Mouse (Mus musculus) hindbrain, embryonic 10.5 days (tissue): ENCODE measurements around the gene Myo15. TPM values are rescaled to one million over a fixed set of nuclear protein-coding genes. Genes with fewer than 3 reads are reported as not detected.
"Not testable (repeated sequence)": the region's sequence is repeated elsewhere in the genome, so short reads cannot be mapped to it uniquely, and the experiment has no call there.

Experiments used
- DNase-seq: peaks from one replicate; pipeline ENCODE4 v3.0.0-alpha.2; 2017; ENCODE audit warnings: low spot score
- H3K27ac ChIP-seq: fragments of 300-500 bp; sonication (generic); 2 replicates; pipeline ENCODE4 v1.5.1; 2016; ENCODE audit warnings: mild to moderate bottlenecking, moderate library complexity
- H3K27me3 ChIP-seq: fragments of 300-500 bp; sonication (generic); 2 replicates; pipeline ENCODE4 v1.6.1; 2016; ENCODE audit warnings: mild to moderate bottlenecking; ENCODE audit not compliant: poor library complexity, insufficient read depth, severe bottlenecking
- H3K36me3 ChIP-seq: fragments of 300-500 bp; sonication (generic); 2 replicates; pipeline ENCODE4 v1.6.1; 2016; ENCODE audit warnings: mild to moderate bottlenecking, moderate library complexity
- H3K4me1 ChIP-seq: fragments of 300-500 bp; sonication (generic); replicated peaks from 2 replicates; pipeline ENCODE4 v1.6.1; 2016; ENCODE audit warnings: mild to moderate bottlenecking
- H3K4me3 ChIP-seq: fragments of 300-500 bp; sonication (generic); 2 replicates; pipeline ENCODE4 v1.5.1; 2016; ENCODE audit warnings: mild to moderate bottlenecking, moderate library complexity
- H3K9me3 ChIP-seq: fragments of 300-500 bp; sonication (generic); 2 replicates; pipeline ENCODE4 v1.6.1; 2016; ENCODE audit warnings: mild to moderate bottlenecking, moderate library complexity
- WGBS: fragments of 180-500 bp; shearing (Covaris S2); methylation state at CpG from one replicate; pipeline ENCODE4 v1.1.7; 2016; 5-methylcytosine and 5-hydroxymethylcytosine counted together
- polyA plus RNA-seq: library from polyadenylated mRNA; unstranded; fragments of >200 nt; fragmentation: Nextera tagmentation; extraction: Ambion mirVana; gene quantifications from 2 replicates; pipeline ENCODE4 v1.2.1, GENCODE M21; 2016

Myo15 gene
- polyA plus RNA-seq, 1 experiment from 2014 or later: 0.16 TPM

GRCm38 (mm10) chr11:60539540-60539939 lies 70.4 kb downstream of the Myo15 start:
- peak overlapping the region; percentile 72 for H3K4me3 ChIP-seq
- H3K27me3 ChIP-seq: no peaks in the 10 kb centered on the region
- DNase-seq: no peak
- no peaks in the 10 kb centered on the region for H3K9me3 ChIP-seq
- peaks cover 48% of the 10 kb centered on the region for H3K36me3 ChIP-seq
- peak overlapping the region; percentile 99 for H3K27ac ChIP-seq
- WGBS: 14% methylated on average over 2 of the region's 2 CpGs
- peaks cover 52% of the 10 kb centered on the region for H3K4me1 ChIP-seq

GRCm38 (mm10) chr11:60540002-60540610 lies 71.0 kb downstream of the Myo15 start:
- Histone ChIP-seq H3K4me3 (peak overlapping the region; percentile 72), H3K9me3 (no peaks in the 10 kb centered on the region), H3K27me3 (no peaks in the 10 kb centered on the region), H3K27ac (no peak overlapping the region), H3K36me3 (peaks cover 50% of the 10 kb centered on the region), H3K4me1 (peaks cover 52% of the 10 kb centered on the region)
- 23% methylated on average over 4 of the region's 4 CpGs for WGBS
- DNase-seq: no peak

DNA sequence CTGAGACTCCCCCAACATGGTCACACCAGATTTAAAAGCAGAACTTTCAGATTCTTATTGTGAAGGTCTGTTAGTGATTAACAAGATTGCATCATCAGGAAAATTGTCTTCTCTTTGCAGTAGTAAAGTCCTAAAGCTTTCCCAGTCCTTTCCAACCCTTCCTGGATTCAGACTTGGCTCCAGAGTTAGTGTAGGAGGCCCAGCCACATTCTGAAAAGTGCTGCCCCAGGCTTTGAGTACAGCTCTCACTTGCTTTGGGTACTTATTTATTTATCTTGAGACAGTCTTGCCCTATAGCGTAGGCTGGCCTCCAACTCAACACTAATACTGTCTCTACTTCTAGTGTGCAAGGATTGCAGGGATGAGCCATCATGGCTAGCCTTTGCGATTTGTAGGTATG lies 71.6 kb downstream of the Myo15 start:
- WGBS: 71% methylated on average over 2 of the region's 2 CpGs
- no peak for DNase-seq
- peaks cover 56% of the 10 kb centered on the region for H3K36me3 ChIP-seq
- H3K27me3 ChIP-seq: no peaks in the 10 kb centered on the region
- H3K27ac ChIP-seq: no peak overlapping the region
- H3K4me1 ChIP-seq: peaks cover 49% of the 10 kb centered on the region
- no peaks in the 10 kb centered on the region for H3K9me3 ChIP-seq
- H3K4me3 ChIP-seq: peak overlapping the region; percentile 72

GRCm38 (mm10) chr11:60541831-60542230 lies 72.7 kb downstream of the Myo15 start:
- peaks cover 67% of the 10 kb centered on the region for H3K36me3 ChIP-seq
- H3K27me3 ChIP-seq: no peaks in the 10 kb centered on the region
- no peak overlapping the region for H3K4me3 ChIP-seq
- 93% methylated on average over 6 of the region's 6 CpGs for WGBS
- no peak overlapping the region for H3K27ac ChIP-seq
- DNase-seq: no peak
- peaks cover 40% of the 10 kb centered on the region for H3K4me1 ChIP-seq
- H3K9me3 ChIP-seq: no peaks in the 10 kb centered on the region

DNA sequence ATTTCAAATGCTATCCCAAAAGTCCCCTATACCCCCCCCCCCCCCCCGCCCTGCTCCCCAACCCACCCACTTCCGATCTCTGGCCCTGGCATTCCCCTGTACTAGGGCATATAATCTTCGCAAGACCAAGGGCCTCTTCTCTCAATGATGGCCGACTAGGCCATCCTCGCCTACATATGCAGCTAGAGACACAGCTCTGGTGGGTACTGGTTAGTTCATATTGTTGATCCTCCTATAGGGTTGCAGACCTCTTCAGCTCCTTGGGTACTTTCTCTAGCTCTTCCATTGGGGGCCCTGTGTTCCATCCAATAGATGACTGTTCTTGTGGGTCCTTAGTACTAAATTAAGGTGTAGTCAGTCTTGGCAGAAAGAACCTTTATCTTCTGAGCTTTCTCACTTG lies 74.1 kb downstream of the Myo15 start:
- H3K36me3 ChIP-seq: peaks cover 81% of the 10 kb centered on the region
- DNase-seq, H3K9me3 ChIP-seq, H3K27ac ChIP-seq, H3K27me3 ChIP-seq, H3K4me3 ChIP-seq: not testable (repeated sequence)
- H3K4me1 ChIP-seq: peaks cover 40% of the 10 kb centered on the region
- WGBS: 89% methylated on average over 5 of the region's 5 CpGs

- Histone ChIP-seq H3K27me3 (no peaks in the 10 kb centered on the region), H3K9me3 (no peaks in the 10 kb centered on the region), H3K36me3 (peaks cover 92% of the 10 kb centered on the region), H3K4me3 (no peak overlapping the region), H3K27ac (no peak overlapping the region), H3K4me1 (peaks cover 34% of the 10 kb centered on the region)
- no peak for DNase-seq
- 94% methylated on average over 4 of the region's 4 CpGs for WGBS
These were observed 76.3 kb downstream of the Myo15 start for GRCm38 (mm10) chr11:60545433-60545832.

- peaks cover 12% of the 10 kb centered on the region for H3K4me1 ChIP-seq
- H3K27ac ChIP-seq: no peak overlapping the region
- H3K27me3 ChIP-seq: no peaks in the 10 kb centered on the region
- H3K9me3 ChIP-seq: no peaks in the 10 kb centered on the region
- H3K4me3 ChIP-seq: no peak overlapping the region
- no peak for DNase-seq
- peaks cover 95% of the 10 kb centered on the region for H3K36me3 ChIP-seq
- WGBS: 93% methylated on average over 3 of the region's 3 CpGs
These were observed 79.0 kb downstream of the Myo15 start for GRCm38 (mm10) chr11:60548112-60548511.

- no peaks in the 10 kb centered on the region for H3K27me3 ChIP-seq
- H3K4me3 ChIP-seq: no peak overlapping the region
- no peak overlapping the region for H3K27ac ChIP-seq
- H3K9me3 ChIP-seq: no peaks in the 10 kb centered on the region
- H3K4me1 ChIP-seq: no peaks in the 10 kb centered on the region
- H3K36me3 ChIP-seq: peaks cover 99% of the 10 kb centered on the region
- DNase-seq: no peak
These were observed 84.0 kb downstream of the Myo15 start for GRCm38 (mm10) chr11:60553091-60553490.

DNA sequence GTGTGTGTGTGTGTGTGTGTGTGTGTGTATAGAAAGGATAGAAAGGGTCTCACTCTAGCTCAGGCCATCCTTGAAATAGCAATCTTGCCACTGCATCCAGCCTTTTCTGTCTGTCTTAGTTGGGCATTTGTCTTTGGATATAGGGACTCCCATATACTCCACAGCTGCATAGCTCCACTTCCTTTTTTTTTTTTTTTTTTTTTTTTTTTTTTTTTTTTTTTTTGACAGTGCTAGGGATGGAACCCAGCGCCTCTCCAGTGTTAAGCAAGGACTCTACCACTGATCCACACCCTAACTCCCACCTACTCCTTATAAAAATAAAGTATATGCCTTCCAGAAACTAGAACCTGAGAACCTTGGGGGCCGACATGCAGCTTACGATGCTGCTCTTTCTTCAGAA lies 88.5 kb downstream of the Myo15 start:
- Histone ChIP-seq H3K9me3 (no peaks in the 10 kb centered on the region), H3K27ac (no peak overlapping the region), H3K4me3 (no peak overlapping the region), H3K36me3 (peaks cover 68% of the 10 kb centered on the region), H3K4me1 (no peaks in the 10 kb centered on the region), H3K27me3 (no peaks in the 10 kb centered on the region)
- no peak for DNase-seq
- 93% methylated on average over 3 of the region's 3 CpGs for WGBS

- Histone ChIP-seq H3K4me3 (no peak overlapping the region), H3K27ac (no peak overlapping the region), H3K36me3 (peaks cover 51% of the 10 kb centered on the region), H3K4me1 (no peaks in the 10 kb centered on the region), H3K9me3 (no peaks in the 10 kb centered on the region), H3K27me3 (no peaks in the 10 kb centered on the region)
- peak; percentile 68 for DNase-seq
- 16% methylated on average over 3 of the region's 3 CpGs for WGBS
These were observed 90.2 kb downstream of the Myo15 start for GRCm38 (mm10) chr11:60559342-60559741.

DNA sequence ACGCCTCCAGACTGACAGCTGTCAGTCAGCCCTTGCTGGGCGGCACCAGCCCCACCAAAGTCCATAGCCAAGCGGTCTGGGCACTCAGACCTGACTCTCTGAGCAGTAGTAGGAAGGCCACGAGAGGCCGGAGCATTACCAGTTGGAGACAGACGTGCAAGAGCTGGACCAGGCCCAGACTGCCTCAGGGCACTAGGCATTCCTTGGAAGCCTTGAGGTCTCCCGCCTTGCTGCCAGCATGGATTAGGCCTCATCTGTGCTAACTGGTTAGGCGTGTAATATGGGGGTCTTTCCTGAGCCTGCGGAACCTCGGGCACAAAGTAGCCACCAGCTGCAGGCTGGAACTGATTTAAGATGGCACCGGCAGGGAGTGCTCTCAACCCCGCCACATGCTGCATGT lies 104.9 kb downstream of the Myo15 start:
- not testable (repeated sequence) for H3K27ac ChIP-seq, DNase-seq, H3K36me3 ChIP-seq, H3K4me1 ChIP-seq, H3K4me3 ChIP-seq, H3K9me3 ChIP-seq, H3K27me3 ChIP-seq
- WGBS: 78% methylated on average over 12 of the region's 12 CpGs

Other genes with a start within 250 kb of the Myo15 start
- 45.0 and 55.8 TPM in 2 replicates for gene Srebf1, start 246.8 kb upstream of the Myo15 start, polyA plus RNA-seq
- gene Tom1l2, start 116.4 kb upstream of the Myo15 start, polyA plus RNA-seq: 21.6 and 30.7 TPM in 2 replicates
- 2.8 and 6.0 TPM in 2 replicates for gene Drc3, start 116.0 kb upstream of the Myo15 start, polyA plus RNA-seq
- 26.6 and 30.0 TPM in 2 replicates for gene Gid4, start 52.2 kb upstream of the Myo15 start, polyA plus RNA-seq
- 43.0 and 51.9 TPM in 2 replicates for gene Atpaf2, start 50.9 kb upstream of the Myo15 start, polyA plus RNA-seq
- 131 TPM in 2 replicates for gene Drg2, start 14.7 kb upstream of the Myo15 start, polyA plus RNA-seq
- 31.9 and 33.8 TPM in 2 replicates for gene Alkbh5, start 67.0 kb downstream of the Myo15 start, polyA plus RNA-seq
- gene Llgl1, start 230.4 kb downstream of the Myo15 start, polyA plus RNA-seq: 144 and 152 TPM in 2 replicates